Mouse (Mus musculus): ENCODE measurements around the gene Grik3. TPM values are rescaled to one million over a fixed set of nuclear protein-coding genes. Genes with fewer than 3 reads are reported as not detected.

The Grik3 gene
- total RNA-seq, 1 experiment, result 9.8 TPM

GRCm38 (mm10) chr4:125493124-125493523, 2.6 kb downstream of the Grik3 start:
- DNase-seq (ENCODE audit: low read depth, low spot score), result no peak
- Histone ChIP-seq H3K4me1 (ENCODE audit: control insufficient read depth in 2 of 2, insufficient read depth in 2 of 2, low read length in 2 of 2, poor library complexity in 1 of 2) (peaks cover 6 to 45% of the 10 kb centered on the region in 2 experiments; a peak in 3 of 4 replicates), H3K9ac (ENCODE audit: insufficient read depth, low read depth, low read length, poor library complexity, severe bottlenecking) (no peak overlapping the region), H3K9me3 (ENCODE audit: control insufficient read depth, insufficient read depth, low read depth, low read length) (no peaks in the 10 kb centered on the region), H3K27ac (ENCODE audit: insufficient read depth, low read depth, low read length, poor library complexity, severe bottlenecking) (no peak overlapping the region), H3K4me3 (ENCODE audit: insufficient read depth in 1 of 2, low read depth in 1 of 2, low read length in 2 of 2, poor library complexity in 1 of 2, severe bottlenecking in 1 of 2) (no peak overlapping the region), H3K36me3 (ENCODE audit: control insufficient read depth, insufficient read depth, low read length, poor library complexity, severe bottlenecking) (no peaks in the 10 kb centered on the region)
- TF ChIP-seq CHD2 (IDR thresholded peaks at IDR 0.05; ENCODE audit: low read depth, low read length) (no peak), ZC3H11A (IDR thresholded peaks at IDR 0.05; ENCODE audit: borderline replicate concordance, low read depth, low read length) (no peak), HCFC1 (IDR thresholded peaks at IDR 0.05; ENCODE audit: borderline replicate concordance, insufficient read depth, low read length) (no peak), MAFK (IDR thresholded peaks at IDR 0.05; ENCODE audit: insufficient read depth, low read depth, low read length) (no peak), ZNF384 (IDR thresholded peaks at IDR 0.05; ENCODE audit: low read depth, low read length) (no peak)
- in situ Hi-C loops (cut with MboI; ENCODE audit: low sequenced_read_pairs in 2 of 2, unreplicated experiment in 2 of 2), result no loop called here

GRCm38 (mm10) chr4:125495477-125495876, 5.0 kb downstream of the Grik3 start:
- TF ChIP-seq CHD2 (IDR thresholded peaks at IDR 0.05; ENCODE audit: low read depth, low read length) (no peak), ZC3H11A (IDR thresholded peaks at IDR 0.05; ENCODE audit: borderline replicate concordance, low read depth, low read length) (peak; percentile 36; the same call in 1 of the 2 replicates), MAFK (IDR thresholded peaks at IDR 0.05; ENCODE audit: insufficient read depth, low read depth, low read length) (no peak), HCFC1 (IDR thresholded peaks at IDR 0.05; ENCODE audit: borderline replicate concordance, insufficient read depth, low read length) (no peak), ZNF384 (IDR thresholded peaks at IDR 0.05; ENCODE audit: low read depth, low read length) (no peak)
- Histone ChIP-seq H3K4me3 (ENCODE audit: insufficient read depth in 1 of 2, low read depth in 1 of 2, low read length in 2 of 2, poor library complexity in 1 of 2, severe bottlenecking in 1 of 2) (no peak overlapping the region; a peak in 1 of 4 replicates), H3K36me3 (ENCODE audit: control insufficient read depth, insufficient read depth, low read length, poor library complexity, severe bottlenecking) (no peaks in the 10 kb centered on the region), H3K27ac (ENCODE audit: insufficient read depth, low read depth, low read length, poor library complexity, severe bottlenecking) (no peak overlapping the region), H3K9ac (ENCODE audit: insufficient read depth, low read depth, low read length, poor library complexity, severe bottlenecking) (no peak overlapping the region), H3K4me1 (ENCODE audit: control insufficient read depth in 2 of 2, insufficient read depth in 2 of 2, low read length in 2 of 2, poor library complexity in 1 of 2) (peaks cover 13 to 42% of the 10 kb centered on the region in 2 experiments), H3K9me3 (ENCODE audit: control insufficient read depth, insufficient read depth, low read depth, low read length) (no peaks in the 10 kb centered on the region)
- no peak for DNase-seq (ENCODE audit: low read depth, low spot score)
- in situ Hi-C loops (cut with MboI; ENCODE audit: low sequenced_read_pairs in 2 of 2, unreplicated experiment in 2 of 2), result no loop called here

- H3K27ac ChIP-seq (ENCODE audit: insufficient read depth, low read depth, low read length, poor library complexity, severe bottlenecking), result peak overlapping the region; percentile 5; the same call in 1 of the 2 replicates
- no peak overlapping the region for H3K4me3 ChIP-seq (ENCODE audit: insufficient read depth in 1 of 2, low read depth in 1 of 2, low read length in 2 of 2, poor library complexity in 1 of 2, severe bottlenecking in 1 of 2)
- in situ Hi-C loops (cut with MboI; ENCODE audit: low sequenced_read_pairs in 2 of 2, unreplicated experiment in 2 of 2), result no loop called here
- no peak overlapping the region; the same call in 1 of the 2 replicates for H3K9ac ChIP-seq (ENCODE audit: insufficient read depth, low read depth, low read length, poor library complexity, severe bottlenecking)
- H3K36me3 ChIP-seq (ENCODE audit: control insufficient read depth, insufficient read depth, low read length, poor library complexity, severe bottlenecking), result no peaks in the 10 kb centered on the region; the same call in 1 of the 2 replicates
- peaks cover 13 to 46% of the 10 kb centered on the region in 2 experiments for H3K4me1 ChIP-seq (ENCODE audit: control insufficient read depth in 2 of 2, insufficient read depth in 2 of 2, low read length in 2 of 2, poor library complexity in 1 of 2)
- DNase-seq (ENCODE audit: low read depth, low spot score), result no peak
- H3K9me3 ChIP-seq (ENCODE audit: control insufficient read depth, insufficient read depth, low read depth, low read length), result no peaks in the 10 kb centered on the region
- TF ChIP-seq MAFK (IDR thresholded peaks at IDR 0.05; ENCODE audit: insufficient read depth, low read depth, low read length), result no peak
- no peak for TF ChIP-seq HCFC1 (IDR thresholded peaks at IDR 0.05; ENCODE audit: borderline replicate concordance, insufficient read depth, low read length)
- no peak for TF ChIP-seq ZNF384 (IDR thresholded peaks at IDR 0.05; ENCODE audit: low read depth, low read length)
- no peak for TF ChIP-seq CHD2 (IDR thresholded peaks at IDR 0.05; ENCODE audit: low read depth, low read length)
- no peak for TF ChIP-seq ZC3H11A (IDR thresholded peaks at IDR 0.05; ENCODE audit: borderline replicate concordance, low read depth, low read length)
These were observed 6.5 kb downstream of the Grik3 start for GRCm38 (mm10) chr4:125497001-125497400.

GRCm38 (mm10) chr4:125497471-125497870, 7.0 kb downstream of the Grik3 start:
- Histone ChIP-seq H3K9me3 (ENCODE audit: control insufficient read depth, insufficient read depth, low read depth, low read length) (no peaks in the 10 kb centered on the region), H3K4me1 (ENCODE audit: control insufficient read depth in 2 of 2, insufficient read depth in 2 of 2, low read length in 2 of 2, poor library complexity in 1 of 2) (peaks cover 12 to 45% of the 10 kb centered on the region in 2 experiments), H3K9ac (ENCODE audit: insufficient read depth, low read depth, low read length, poor library complexity, severe bottlenecking) (no peak overlapping the region; the same call in 1 of the 2 replicates), H3K36me3 (ENCODE audit: control insufficient read depth, insufficient read depth, low read length, poor library complexity, severe bottlenecking) (no peaks in the 10 kb centered on the region; the same call in 1 of the 2 replicates), H3K4me3 (ENCODE audit: insufficient read depth in 1 of 2, low read depth in 1 of 2, low read length in 2 of 2, poor library complexity in 1 of 2, severe bottlenecking in 1 of 2) (no peak overlapping the region), H3K27ac (ENCODE audit: insufficient read depth, low read depth, low read length, poor library complexity, severe bottlenecking) (peak overlapping the region; percentile 5; the same call in 1 of the 2 replicates)
- no peak for DNase-seq (ENCODE audit: low read depth, low spot score)
- TF ChIP-seq MAFK (IDR thresholded peaks at IDR 0.05; ENCODE audit: insufficient read depth, low read depth, low read length), result no peak
- in situ Hi-C loops (cut with MboI; ENCODE audit: low sequenced_read_pairs in 2 of 2, unreplicated experiment in 2 of 2), result no loop called here

- 0 out of 2 replicates have a peak overlapping the region, but pooled peaks have one; percentile 15 for H3K9ac ChIP-seq (ENCODE audit: insufficient read depth, low read depth, low read length, poor library complexity, severe bottlenecking)
- in situ Hi-C loops (cut with MboI; ENCODE audit: low sequenced_read_pairs in 2 of 2, unreplicated experiment in 2 of 2), result no loop called here
- H3K36me3 ChIP-seq (ENCODE audit: control insufficient read depth, insufficient read depth, low read length, poor library complexity, severe bottlenecking), result peaks cover 2% of the 10 kb centered on the region; the same call in 1 of the 2 replicates
- H3K4me1 ChIP-seq (ENCODE audit: control insufficient read depth in 2 of 2, insufficient read depth in 2 of 2, low read length in 2 of 2, poor library complexity in 1 of 2), result peaks cover 11 to 40% of the 10 kb centered on the region in 2 experiments; a peak in 3 of 4 replicates
- no peak overlapping the region for H3K4me3 ChIP-seq (ENCODE audit: insufficient read depth in 1 of 2, low read depth in 1 of 2, low read length in 2 of 2, poor library complexity in 1 of 2, severe bottlenecking in 1 of 2)
- DNase-seq (ENCODE audit: low read depth, low spot score), result no peak
- no peak for TF ChIP-seq HCFC1 (IDR thresholded peaks at IDR 0.05; ENCODE audit: borderline replicate concordance, insufficient read depth, low read length)
- TF ChIP-seq MAFK (IDR thresholded peaks at IDR 0.05; ENCODE audit: insufficient read depth, low read depth, low read length), result no peak
- no peak for TF ChIP-seq ZNF384 (IDR thresholded peaks at IDR 0.05; ENCODE audit: low read depth, low read length)
- TF ChIP-seq CHD2 (IDR thresholded peaks at IDR 0.05; ENCODE audit: low read depth, low read length), result no peak
- no peak for TF ChIP-seq ZC3H11A (IDR thresholded peaks at IDR 0.05; ENCODE audit: borderline replicate concordance, low read depth, low read length)
- no peaks in the 10 kb centered on the region for H3K9me3 ChIP-seq (ENCODE audit: control insufficient read depth, insufficient read depth, low read depth, low read length)
- H3K27ac ChIP-seq (ENCODE audit: insufficient read depth, low read depth, low read length, poor library complexity, severe bottlenecking), result peak overlapping the region; percentile 52; the same call in 1 of the 2 replicates
These were observed 8.4 kb downstream of the Grik3 start for GRCm38 (mm10) chr4:125498866-125499265.
